Mouse (Mus musculus): ENCODE results near the gene Slc22a16. TPM values are rescaled to one million over a fixed set of nuclear protein-coding genes. Genes with fewer than 3 reads are reported as not detected.

Slc22a16 gene
- total RNA-seq, 2 experiments from 2014 or later: not detected

Other genes starting within 250 kb of the Slc22a16 start
- 10 to 100 TPM in 1 of 2 experiments, 1 to 10 TPM in 1; 6.9 to 16.6 TPM for gene Cdk19, start 230.8 kb upstream of the Slc22a16 start, total RNA-seq (2021)
- gene Ddo, start 59.7 kb downstream of the Slc22a16 start, total RNA-seq (2021): 10 to 100 TPM; 20.2 to 25.9 TPM
- gene Mettl24, start 112.9 kb downstream of the Slc22a16 start, total RNA-seq (2021): under 1 TPM; 0.49 to 0.71 TPM

Measured in gastrocnemius, postnatal 36 days (tissue).